Mouse (Mus musculus) limb, embryonic 10.5 days (tissue): ENCODE measurements at regions not wholly inside any gene's neighbourhood (a gene's known extent, or its start where the extent isn't known, plus 50 kb on each side); places are given as distances from the start of the nearest gene placed in this dataset.
A peak's percentile ranks its signal among the peaks of the same experiment; 100 is the strongest.
"Not testable (repeated sequence)": the region's sequence is repeated elsewhere in the genome, so short reads cannot be mapped to it uniquely, and the experiment has no call there.

ENCODE experiments used
- DNase-seq: peaks from one replicate; pipeline ENCODE4 v3.0.0-alpha.2; 2017; ENCODE audit warnings: low spot score
- H3K27ac ChIP-seq: fragments of 300-500 bp; sonication (generic); 2 replicates; pipeline ENCODE4 v1.5.1; 2016; ENCODE audit warnings: mild to moderate bottlenecking
- H3K27me3 ChIP-seq: fragments of 300-500 bp; sonication (generic); 2 replicates; pipeline ENCODE4 v1.6.1; 2016; ENCODE audit warnings: low read depth, mild to moderate bottlenecking; ENCODE audit not compliant: poor library complexity, severe bottlenecking
- H3K36me3 ChIP-seq: fragments of 300-500 bp; sonication (generic); 2 replicates; pipeline ENCODE4 v1.6.1; 2016; ENCODE audit warnings: mild to moderate bottlenecking, moderate library complexity
- H3K4me1 ChIP-seq: fragments of 300-500 bp; sonication (generic); 2 replicates; pipeline ENCODE4 v1.6.1; 2016
- H3K4me3 ChIP-seq: fragments of 300-500 bp; sonication (generic); 2 replicates; pipeline ENCODE4 v1.5.1; 2016; ENCODE audit warnings: mild to moderate bottlenecking, moderate library complexity
- H3K9me3 ChIP-seq: fragments of 300-500 bp; sonication (generic); replicated peaks from 2 replicates; pipeline ENCODE4 v1.6.1; 2016; ENCODE audit warnings: mild to moderate bottlenecking
- WGBS: fragments of 180-500 bp; shearing (Covaris S2); methylation state at CpG from one replicate; pipeline ENCODE4 v1.1.7; 2016; 5-methylcytosine and 5-hydroxymethylcytosine counted together

GRCm38 (mm10) chr7:73063556-73063955, 311.8 kb upstream of the Rgma start:
- H3K4me3 ChIP-seq = no peak overlapping the region
- no peaks in the 10 kb centered on the region for H3K27me3 ChIP-seq
- DNase-seq = no peak
- no peaks in the 10 kb centered on the region for H3K4me1 ChIP-seq
- no peaks in the 10 kb centered on the region for H3K36me3 ChIP-seq
- no peak overlapping the region for H3K27ac ChIP-seq
- 92% methylated on average over 3 of the region's 3 CpGs for WGBS
- H3K9me3 ChIP-seq = no peaks in the 10 kb centered on the region

- no peaks in the 10 kb centered on the region for H3K36me3 ChIP-seq
- no peak overlapping the region for H3K4me3 ChIP-seq
- H3K4me1 ChIP-seq = no peaks in the 10 kb centered on the region
- no peak for DNase-seq
- WGBS = 78% methylated on average over 1 of the region's 1 CpGs
- no peaks in the 10 kb centered on the region for H3K27me3 ChIP-seq
- no peaks in the 10 kb centered on the region for H3K9me3 ChIP-seq
- H3K27ac ChIP-seq = no peak overlapping the region
Observed at GRCm38 (mm10) chr7:73068534-73068933, 306.8 kb upstream of the Rgma start.

GRCm38 (mm10) chr7:73069352-73069751, 306.0 kb upstream of the Rgma start:
- H3K36me3 ChIP-seq = no peaks in the 10 kb centered on the region
- H3K4me1 ChIP-seq = no peaks in the 10 kb centered on the region
- DNase-seq = no peak
- 74% methylated on average over 4 of the region's 4 CpGs for WGBS
- no peaks in the 10 kb centered on the region for H3K27me3 ChIP-seq
- no peak overlapping the region for H3K27ac ChIP-seq
- no peak overlapping the region for H3K4me3 ChIP-seq
- H3K9me3 ChIP-seq = no peaks in the 10 kb centered on the region

GRCm38 (mm10) chr7:73075391-73075790, 299.9 kb upstream of the Rgma start:
- not testable (repeated sequence) for H3K9me3 ChIP-seq, H3K27ac ChIP-seq, H3K36me3 ChIP-seq, H3K4me1 ChIP-seq, H3K4me3 ChIP-seq, H3K27me3 ChIP-seq, DNase-seq
- WGBS = 96% methylated on average over 7 of the region's 7 CpGs

GRCm38 (mm10) chr7:73087496-73088185, 287.7 kb upstream of the Rgma start:
- Histone ChIP-seq H3K27me3 (no peaks in the 10 kb centered on the region), H3K9me3 (no peaks in the 10 kb centered on the region), H3K27ac (no peak overlapping the region), H3K36me3 (no peaks in the 10 kb centered on the region), H3K4me3 (no peak overlapping the region), H3K4me1 (no peaks in the 10 kb centered on the region)
- WGBS = 93% methylated on average over 10 of the region's 10 CpGs
- no peak for DNase-seq

- Histone ChIP-seq H3K27me3 (no peaks in the 10 kb centered on the region), H3K4me1 (no peaks in the 10 kb centered on the region), H3K36me3 (no peaks in the 10 kb centered on the region), H3K9me3 (no peaks in the 10 kb centered on the region), H3K27ac (no peak overlapping the region), H3K4me3 (no peak overlapping the region)
- 90% methylated on average over 8 of the region's 8 CpGs for WGBS
- no peak for DNase-seq
Observed at GRCm38 (mm10) chr7:73088321-73088720, 287.0 kb upstream of the Rgma start.

- H3K4me1 ChIP-seq = no peaks in the 10 kb centered on the region
- H3K27ac ChIP-seq = no peak overlapping the region
- no peaks in the 10 kb centered on the region for H3K9me3 ChIP-seq
- no peak overlapping the region for H3K4me3 ChIP-seq
- 98% methylated on average over 3 of the region's 3 CpGs for WGBS
- DNase-seq = no peak
- no peaks in the 10 kb centered on the region for H3K27me3 ChIP-seq
- no peaks in the 10 kb centered on the region for H3K36me3 ChIP-seq
Observed at GRCm38 (mm10) chr7:73091758-73092157, 283.6 kb upstream of the Rgma start.

GRCm38 (mm10) chr7:73094059-73094458, 281.2 kb upstream of the Rgma start:
- no peak for DNase-seq
- Histone ChIP-seq H3K4me3 (no peak overlapping the region), H3K27ac (no peak overlapping the region), H3K4me1 (no peaks in the 10 kb centered on the region), H3K36me3 (no peaks in the 10 kb centered on the region), H3K9me3 (no peaks in the 10 kb centered on the region), H3K27me3 (no peaks in the 10 kb centered on the region)
- WGBS = 63% methylated on average over 3 of the region's 3 CpGs

GRCm38 (mm10) chr7:73118871-73119270, 256.4 kb upstream of the Rgma start:
- WGBS = 64% methylated on average over 8 of the region's 8 CpGs
- H3K27me3 ChIP-seq = no peaks in the 10 kb centered on the region
- no peak for DNase-seq

GRCm38 (mm10) chr7:73120276-73120675, 255.0 kb upstream of the Rgma start:
- Histone ChIP-seq H3K4me3 (no peak overlapping the region), H3K4me1 (peaks cover 28% of the 10 kb centered on the region), H3K27me3 (0 out of 2 replicates have a peak, but pooled peaks cover 3% of the 10 kb centered on the region), H3K36me3 (no peaks in the 10 kb centered on the region), H3K27ac (no peak overlapping the region), H3K9me3 (no peaks in the 10 kb centered on the region)
- DNase-seq = no peak
- 77% methylated on average over 9 of the region's 9 CpGs for WGBS

More at GRCm38 (mm10) chr7:73118871-73119270, 256.4 kb upstream of the Rgma start:
- Histone ChIP-seq H3K4me3 (no peak overlapping the region), H3K4me1 (peaks cover 15% of the 10 kb centered on the region; the same call in 1 of the 2 replicates), H3K9me3 (no peaks in the 10 kb centered on the region), H3K36me3 (no peaks in the 10 kb centered on the region), H3K27ac (no peak overlapping the region)

- Histone ChIP-seq H3K27ac (peak overlapping the region; percentile 42; the same call in 1 of the 2 replicates), H3K9me3 (no peaks in the 10 kb centered on the region), H3K4me3 (no peak overlapping the region), H3K4me1 (peaks cover 40% of the 10 kb centered on the region), H3K36me3 (no peaks in the 10 kb centered on the region), H3K27me3 (0 out of 2 replicates have a peak, but pooled peaks cover 3% of the 10 kb centered on the region)
- WGBS = 85% methylated on average over 2 of the region's 2 CpGs
- no peak for DNase-seq
Observed at GRCm38 (mm10) chr7:73124976-73125375, 250.3 kb upstream of the Rgma start.

- no peaks in the 10 kb centered on the region for H3K36me3 ChIP-seq
- WGBS = 12% methylated on average over 11 of the region's 11 CpGs
- no peaks in the 10 kb centered on the region for H3K9me3 ChIP-seq
- 0 out of 2 replicates have a peak, but pooled peaks cover 3% of the 10 kb centered on the region for H3K27me3 ChIP-seq
- peak overlapping the region; percentile 42; the same call in 1 of the 2 replicates for H3K27ac ChIP-seq
- DNase-seq = peak; percentile 69
- peaks cover 36% of the 10 kb centered on the region for H3K4me1 ChIP-seq
- 0 out of 2 replicates have a peak overlapping the region, but pooled peaks have one; percentile 1 for H3K4me3 ChIP-seq
Observed at GRCm38 (mm10) chr7:73125864-73126263, 249.4 kb upstream of the Rgma start.

- WGBS = 85% methylated on average over 6 of the region's 6 CpGs
- no peaks in the 10 kb centered on the region for H3K36me3 ChIP-seq
- H3K4me1 ChIP-seq = peaks cover 28% of the 10 kb centered on the region
- H3K27me3 ChIP-seq = peaks cover 18% of the 10 kb centered on the region; the same call in 1 of the 2 replicates
- H3K27ac ChIP-seq = no peak overlapping the region
- no peak for DNase-seq
- no peaks in the 10 kb centered on the region for H3K9me3 ChIP-seq
- no peak overlapping the region for H3K4me3 ChIP-seq
Observed at GRCm38 (mm10) chr7:73135786-73136185, 239.5 kb upstream of the Rgma start.
